Mouse (Mus musculus) midbrain, embryonic 16.5 days (tissue): Measurements from ENCODE around the gene Ano8. TPM values are rescaled to one million over a fixed set of nuclear protein-coding genes. Genes with fewer than 3 reads are reported as not detected.

Experiments used
- ATAC-seq: fragments of 200-750 bp; cut with Nextera tagmentation; 2 replicates; pipeline ENCODE4 v1.8.0; 2017; ENCODE audit warnings: moderate TSS enrichment
- H3K27ac ChIP-seq: fragments of 300-500 bp; sonication (generic); 2 replicates; pipeline ENCODE4 v1.5.1; 2014; ENCODE audit warnings: mild to moderate bottlenecking, low read length, mixed read lengths
- H3K27me3 ChIP-seq: fragments of 300-500 bp; sonication (generic); 2 replicates; pipeline ENCODE4 v1.6.1; 2014; ENCODE audit warnings: low read depth, low read length, mixed read lengths; ENCODE audit not compliant: control insufficient read depth, insufficient read depth
- H3K36me3 ChIP-seq: fragments of 300-500 bp; sonication (generic); 2 replicates; pipeline ENCODE4 v1.6.1; 2014; ENCODE audit warnings: mild to moderate bottlenecking, low read length, moderate library complexity, mixed read lengths; ENCODE audit not compliant: control insufficient read depth, insufficient read depth
- H3K4me1 ChIP-seq: fragments of 300-500 bp; sonication (generic); 2 replicates; pipeline ENCODE4 v1.6.1; 2014; ENCODE audit warnings: mild to moderate bottlenecking, low read length, mixed read lengths; ENCODE audit not compliant: control insufficient read depth, insufficient read depth
- H3K4me2 ChIP-seq: fragments of 300-500 bp; sonication (generic); 2 replicates; pipeline ENCODE4 v1.6.1; 2014; ENCODE audit warnings: mild to moderate bottlenecking, low read length, mixed read lengths
- H3K4me3 ChIP-seq: fragments of 300-500 bp; sonication (generic); 2 replicates; pipeline ENCODE4 v1.5.1; 2014; ENCODE audit warnings: low read depth, mild to moderate bottlenecking, low read length, moderate library complexity, mixed read lengths
- H3K9ac ChIP-seq: fragments of 300-500 bp; sonication (generic); 2 replicates; pipeline ENCODE4 v1.6.1; 2014; ENCODE audit warnings: low read depth, low read length, mixed read lengths
- H3K9me3 ChIP-seq: fragments of 300-500 bp; sonication (generic); replicated peaks from 2 replicates; pipeline ENCODE4 v1.6.1; 2014; ENCODE audit warnings: mild to moderate bottlenecking, low read length, mixed read lengths; ENCODE audit not compliant: control insufficient read depth, poor library complexity, severe bottlenecking
- WGBS: fragments of 180-500 bp; shearing (Covaris S2); extraction: QIAGEN DNeasy Blood & Tissue Kit; methylation state at CpG from one replicate; pipeline ENCODE4 v1.1.7; 2014; 5-methylcytosine and 5-hydroxymethylcytosine counted together
- polyA plus RNA-seq: library from polyadenylated mRNA; unstranded; fragments of >200 nt; fragmentation: Nextera tagmentation; extraction: Ambion mirVana; gene quantifications from 2 replicates; pipeline ENCODE4 v1.2.1, GENCODE M21; 2015

The Ano8 gene
- polyA plus RNA-seq, 1 experiment from 2014 or later = 5.9 TPM

- peak within 1 kb of the TSS; percentile 88 for H3K27ac ChIP-seq
- peak within 1 kb of the TSS; percentile 81 for H3K4me2 ChIP-seq
- H3K4me1 ChIP-seq = peaks cover 27% of the 10 kb centered on the region
- peak; percentile 89 for ATAC-seq
- H3K4me3 ChIP-seq = peak within 1 kb of the TSS; percentile 72
- peak within 1 kb of the TSS; percentile 80 for H3K9ac ChIP-seq
- H3K27me3 ChIP-seq = no peaks in the 10 kb centered on the region
- under 1% methylated on average over 49 of the region's 52 CpGs for WGBS
- no peaks in the 10 kb centered on the region for H3K9me3 ChIP-seq
- peaks cover 14% of the 10 kb centered on the region for H3K36me3 ChIP-seq
Observed at GRCm38 (mm10) chr8:71468916-71469315, 16.8 kb downstream of the Ano8 start, which contains the start of gene Dda1. Dda1 (plus strand) TSS chr8:71469199.

- Histone ChIP-seq H3K27ac (no peak overlapping the region), H3K4me2 (no peak overlapping the region), H3K9me3 (no peaks in the 10 kb centered on the region), H3K4me1 (peaks cover 29% of the 10 kb centered on the region), H3K27me3 (no peaks in the 10 kb centered on the region), H3K4me3 (no peak overlapping the region), H3K36me3 (peaks cover 14% of the 10 kb centered on the region), H3K9ac (no peak overlapping the region)
- no peak for ATAC-seq
- 94% methylated on average over 1 of the region's 1 CpGs for WGBS
Observed at GRCm38 (mm10) chr8:71468001-71468400, 17.8 kb downstream of the Ano8 start.

- H3K36me3 ChIP-seq = peaks cover 7% of the 10 kb centered on the region
- no peak for ATAC-seq
- H3K4me2 ChIP-seq = no peak overlapping the region
- H3K27me3 ChIP-seq = no peaks in the 10 kb centered on the region
- no peak overlapping the region for H3K9ac ChIP-seq
- H3K4me3 ChIP-seq = no peak overlapping the region
- peaks cover 35% of the 10 kb centered on the region for H3K4me1 ChIP-seq
- 82% methylated on average over 2 of the region's 2 CpGs for WGBS
- no peaks in the 10 kb centered on the region for H3K9me3 ChIP-seq
- H3K27ac ChIP-seq = no peak overlapping the region
Observed at GRCm38 (mm10) chr8:71467201-71467600, 18.6 kb downstream of the Ano8 start.

GRCm38 (mm10) chr8:71466198-71466597 is 19.6 kb downstream of the Ano8 start:
- no peak overlapping the region for H3K27ac ChIP-seq
- no peaks in the 10 kb centered on the region for H3K9me3 ChIP-seq
- no peak overlapping the region for H3K4me2 ChIP-seq
- 96% methylated on average over 5 of the region's 5 CpGs for WGBS
- H3K27me3 ChIP-seq = no peaks in the 10 kb centered on the region
- H3K36me3 ChIP-seq = peaks cover 2% of the 10 kb centered on the region
- no peak for ATAC-seq
- H3K4me3 ChIP-seq = no peak overlapping the region
- peaks cover 42% of the 10 kb centered on the region for H3K4me1 ChIP-seq
- no peak overlapping the region for H3K9ac ChIP-seq

- no peak for ATAC-seq
- Histone ChIP-seq H3K27me3 (no peaks in the 10 kb centered on the region), H3K9ac (no peak overlapping the region; the same call in 1 of the 2 replicates), H3K36me3 (peaks cover 7% of the 10 kb centered on the region), H3K9me3 (no peaks in the 10 kb centered on the region), H3K4me1 (peaks cover 45% of the 10 kb centered on the region), H3K4me2 (peak overlapping the region; percentile 95), H3K4me3 (peak overlapping the region; percentile 89; the same call in 1 of the 2 replicates), H3K27ac (no peak overlapping the region)
- WGBS = 82% methylated on average over 8 of the region's 8 CpGs
Observed at GRCm38 (mm10) chr8:71465733-71466132, 20.0 kb downstream of the Ano8 start.

- H3K4me2 ChIP-seq = peak within 1 kb of the TSS; percentile 95
- H3K4me3 ChIP-seq = peak within 1 kb of the TSS; percentile 89
- ATAC-seq = peak; percentile 71
- peak within 1 kb of the TSS; percentile 93 for H3K9ac ChIP-seq
- H3K27ac ChIP-seq = peak within 1 kb of the TSS; percentile 86
- no peaks in the 10 kb centered on the region for H3K27me3 ChIP-seq
- H3K4me1 ChIP-seq = peaks cover 39% of the 10 kb centered on the region
- H3K9me3 ChIP-seq = no peaks in the 10 kb centered on the region
- WGBS = under 1% methylated on average over 59 of the region's 59 CpGs
- peaks cover 7% of the 10 kb centered on the region for H3K36me3 ChIP-seq
Observed at GRCm38 (mm10) chr8:71464513-71465500, 21.0 kb downstream of the Ano8 start, which contains the start of gene Mrpl34. Mrpl34 (plus strand) TSS chr8:71464959.

- H3K9me3 ChIP-seq = no peaks in the 10 kb centered on the region
- peak within 1 kb of the TSS; percentile 89 for H3K4me3 ChIP-seq
- H3K4me1 ChIP-seq = peaks cover 38% of the 10 kb centered on the region
- peak; percentile 83 for ATAC-seq
- H3K27ac ChIP-seq = peak within 1 kb of the TSS; percentile 86
- peak within 1 kb of the TSS; percentile 93 for H3K9ac ChIP-seq
- H3K36me3 ChIP-seq = peaks cover 11% of the 10 kb centered on the region
- under 1% methylated on average over 55 of the region's 55 CpGs for WGBS
- H3K4me2 ChIP-seq = peak within 1 kb of the TSS; percentile 82
- H3K27me3 ChIP-seq = no peaks in the 10 kb centered on the region
Observed at GRCm38 (mm10) chr8:71463188-71464033, 22.4 kb downstream of the Ano8 start, which contains the start of gene Abhd8. Abhd8 (minus strand) TSS chr8:71463655.

- Histone ChIP-seq H3K27me3 (no peaks in the 10 kb centered on the region), H3K27ac (peak overlapping the region; percentile 86), H3K4me2 (peak overlapping the region; percentile 82), H3K4me3 (peak overlapping the region; percentile 89), H3K9ac (peak overlapping the region; percentile 93), H3K9me3 (no peaks in the 10 kb centered on the region), H3K4me1 (peaks cover 38% of the 10 kb centered on the region), H3K36me3 (peaks cover 14% of the 10 kb centered on the region)
- 3% methylated on average over 16 of the region's 16 CpGs for WGBS
- ATAC-seq = peak; percentile 0; the same call in 1 of the 2 replicates
Observed at GRCm38 (mm10) chr8:71462786-71463185, 23.0 kb downstream of the Ano8 start.
